Mouse (Mus musculus): ENCODE data around the gene Derl3.

GRCm38 (mm10) chr10:75880771-75881577, 12.2 kb upstream of the Derl3 start:
- no peak for TF ChIP-seq POLR2A (IDR thresholded peaks at IDR 0.05; ENCODE audit: control insufficient read depth, low read depth, low read length)
- TF ChIP-seq CTCF (IDR thresholded peaks at IDR 0.05; ENCODE audit: control insufficient read depth, insufficient read depth, insufficient replicate concordance, low read depth, low read length), result no peak

Measured in testis, adult 2 months (tissue).